Mouse (Mus musculus): ENCODE measurements at regions not wholly inside any gene's neighbourhood (a gene's known extent, or its start where the extent isn't known, plus 50 kb on each side); places are given as distances from the start of the nearest gene placed in this dataset.

DNA sequence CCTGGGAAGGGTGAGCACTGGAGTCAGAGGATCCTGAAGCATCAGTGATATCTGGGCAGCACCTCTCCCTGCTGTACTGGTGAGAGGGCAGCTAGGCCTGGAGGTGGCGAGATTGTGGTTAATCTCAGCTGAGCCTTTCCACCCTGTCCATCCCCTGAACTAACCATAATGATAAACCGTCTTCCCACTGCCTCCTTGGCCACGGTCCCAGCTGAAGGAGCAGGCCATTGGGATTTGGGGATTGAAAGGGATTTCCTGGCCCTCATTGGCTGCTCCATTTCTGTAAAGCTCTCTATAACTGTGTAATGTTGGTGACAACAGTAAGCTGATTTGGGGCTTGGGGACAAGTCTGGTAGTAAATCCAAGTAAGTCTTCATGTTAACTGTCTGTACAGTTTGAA lies 73.6 kb downstream of the Dad1 start:
- TF ChIP-seq POLR2A (IDR thresholded peaks at IDR 0.05; ENCODE audit: control insufficient read depth, low read depth, low read length) (no peak), CTCF (IDR thresholded peaks at IDR 0.05; ENCODE audit: control insufficient read depth, insufficient read depth, insufficient replicate concordance, low read depth, low read length) (no peak)

Measured in testis, adult 2 months (tissue).